ENCODE assay signal across 8 mouse cellular contexts in the genomic region with DNA sequence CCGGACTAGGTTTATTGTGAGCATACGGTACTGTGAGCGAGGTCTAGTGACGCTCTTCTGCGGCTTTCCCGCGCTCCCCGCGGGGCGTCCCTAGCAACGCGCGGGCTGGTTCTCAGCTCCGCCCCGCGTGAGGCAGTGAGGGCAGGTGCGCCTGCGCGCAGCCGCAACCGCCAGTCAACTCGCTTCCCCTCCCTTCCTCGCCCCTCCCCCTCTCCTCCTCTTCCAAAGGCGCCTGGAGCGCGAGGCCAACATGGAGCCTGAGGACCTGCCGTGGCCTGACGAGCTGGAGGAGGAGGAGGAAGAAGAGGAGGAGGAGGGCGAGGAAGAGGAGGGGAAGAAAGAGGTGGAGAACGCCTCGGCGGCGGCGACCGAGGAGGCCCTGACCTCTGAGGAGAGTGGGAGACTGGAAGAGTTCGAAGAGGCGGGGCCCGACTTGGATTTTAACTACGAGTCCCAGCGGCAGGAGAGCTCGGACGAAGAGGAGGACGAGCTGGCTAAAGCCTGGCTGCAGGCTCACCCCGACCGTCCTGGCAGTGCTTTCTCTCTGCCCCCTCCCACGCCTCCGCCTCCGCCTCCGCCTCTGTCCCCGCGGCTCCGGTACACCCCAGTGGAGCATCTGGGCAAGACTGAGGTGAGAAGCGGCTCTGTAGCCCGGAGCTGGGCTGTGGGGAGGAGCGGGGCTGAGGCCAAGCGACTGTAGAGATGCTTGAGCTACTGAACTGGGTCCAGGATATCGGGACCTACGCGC. TPM values are rescaled to one million over a fixed set of nuclear protein-coding genes. Genes with fewer than 3 reads are reported as not detected.
DNase-seq lines count a peak whose midpoint lies in the region; ATAC-seq and TF ChIP-seq lines count a peak whose summit lies in the region.

TSS of gene Alms1 (plus strand) at position 136 of the 748 bp plus-strand sequence.

- H3K4me1 ChIP-seq in embryonic facial prominence, embryonic 14.5 days (ENCODE audit: control insufficient read depth, insufficient read depth, low read length): peaks cover 17% of the 10 kb centered on the region
- H3K4me1 ChIP-seq in heart, adult 2 months (ENCODE audit: control insufficient read depth, insufficient read depth, low read length): no peaks in the 10 kb centered on the region
- H3K4me1 ChIP-seq in limb, embryonic 13.5 days: peaks cover 21% of the 10 kb centered on the region
- peaks cover 22% of the 10 kb centered on the region for H3K4me1 ChIP-seq in midbrain, embryonic 16.5 days (ENCODE audit: control insufficient read depth, insufficient read depth, low read length)

- H3K4me3 ChIP-seq in embryonic facial prominence, embryonic 14.5 days (ENCODE audit: low read depth, low read length): peak within 1 kb of the TSS; percentile 68
- H3K4me3 ChIP-seq in heart, adult 2 months: peak within 1 kb of the TSS; percentile 63
- peak within 1 kb of the TSS; percentile 93 for H3K4me3 ChIP-seq in limb, embryonic 13.5 days
- peak within 1 kb of the TSS; percentile 77 for H3K4me3 ChIP-seq in midbrain, embryonic 16.5 days (ENCODE audit: low read depth, low read length)

- H3K79me2 ChIP-seq in heart, adult 2 months (replicated peaks; ENCODE audit: control insufficient read depth, insufficient read depth, low read length): no peaks in the 10 kb centered on the region

- H3K27me3 ChIP-seq in embryonic facial prominence, embryonic 14.5 days (replicated peaks; ENCODE audit: control insufficient read depth, insufficient read depth, low read length): no peaks in the 10 kb centered on the region
- no peaks in the 10 kb centered on the region for H3K27me3 ChIP-seq in heart, adult 2 months (ENCODE audit: control insufficient read depth, insufficient read depth, low read length)
- H3K27me3 ChIP-seq in limb, embryonic 13.5 days: no peaks in the 10 kb centered on the region
- no peaks in the 10 kb centered on the region for H3K27me3 ChIP-seq in midbrain, embryonic 16.5 days (ENCODE audit: control insufficient read depth, insufficient read depth, low read depth, low read length)

- TF ChIP-seq POLR2A in heart, adult 2 months (IDR thresholded peaks at IDR 0.05; ENCODE audit: insufficient read depth, low read depth, low read length): peak; percentile 66

- DNase-seq in 3T3-L1 (ENCODE audit: low read depth, low spot score): peak; percentile 92
- DNase-seq in adrenal gland, postnatal 4 days (ENCODE audit: low spot score in 2 of 2): peak; percentile 84 to 91
- DNase-seq in embryonic facial prominence, embryonic 14.5 days (ENCODE audit: low spot score): peak; percentile 98
- DNase-seq in heart, adult 2 months: peak; percentile 92 to 94
- DNase-seq in kidney, adult 8-10 months: peak; percentile 92 to 93
- peak; percentile 86 to 96 for DNase-seq in spleen, postnatal 10 days (ENCODE audit: low spot score in 2 of 2)

- H3K9ac ChIP-seq in embryonic facial prominence, embryonic 14.5 days (ENCODE audit: low read depth, low read length): peak within 1 kb of the TSS; percentile 83
- peak within 1 kb of the TSS; percentile 60 for H3K9ac ChIP-seq in heart, adult 2 months (ENCODE audit: low read depth, low read length)
- peak within 1 kb of the TSS; percentile 90 for H3K9ac ChIP-seq in limb, embryonic 13.5 days
- H3K9ac ChIP-seq in midbrain, embryonic 16.5 days (ENCODE audit: low read depth, low read length): peak within 1 kb of the TSS; percentile 88

- WGBS in embryonic facial prominence, embryonic 14.5 days: 0% methylated on average over 50 of the region's 59 CpGs
- WGBS in heart, adult 2 months: under 1% methylated on average over 59 of the region's 59 CpGs
- WGBS in limb, embryonic 13.5 days: under 1% methylated on average over 53 of the region's 59 CpGs
- under 1% methylated on average over 50 of the region's 59 CpGs for WGBS in midbrain, embryonic 16.5 days

- H3K4me2 ChIP-seq in embryonic facial prominence, embryonic 14.5 days (ENCODE audit: low read depth, low read length): peak within 1 kb of the TSS; percentile 87
- peak within 1 kb of the TSS; percentile 79 for H3K4me2 ChIP-seq in limb, embryonic 13.5 days (replicated peaks)
- peak within 1 kb of the TSS; percentile 54 for H3K4me2 ChIP-seq in midbrain, embryonic 16.5 days (ENCODE audit: low read length)

- ATAC-seq in embryonic facial prominence, embryonic 14.5 days (ENCODE audit: low read depth): peak; percentile 97
- peak; percentile 96 for ATAC-seq in limb, embryonic 13.5 days (ENCODE audit: low FRiP score, low read depth)
- peak; percentile 97 for ATAC-seq in midbrain, embryonic 16.5 days

- H3K9me3 ChIP-seq in embryonic facial prominence, embryonic 14.5 days (ENCODE audit: control insufficient read depth, low read length): no peaks in the 10 kb centered on the region
- H3K9me3 ChIP-seq in limb, embryonic 13.5 days: no peaks in the 10 kb centered on the region
- no peaks in the 10 kb centered on the region for H3K9me3 ChIP-seq in midbrain, embryonic 16.5 days (replicated peaks; ENCODE audit: control insufficient read depth, low read length, poor library complexity, severe bottlenecking)

- peak within 1 kb of the TSS; percentile 83 for H3K27ac ChIP-seq in embryonic facial prominence, embryonic 14.5 days (replicated peaks; ENCODE audit: low read depth, low read length)
- peak within 1 kb of the TSS; percentile 56 for H3K27ac ChIP-seq in heart, adult 2 months
- peak within 1 kb of the TSS; percentile 86 for H3K27ac ChIP-seq in limb, embryonic 13.5 days
- H3K27ac ChIP-seq in midbrain, embryonic 16.5 days (ENCODE audit: low read length): peak within 1 kb of the TSS; percentile 86

- intact Hi-C loops in heart, adult 2 months (cut with DNase I): loop anchor here (5.0 kb wide), 2 partner anchors 130 to 320 kb away; no protein-coding TSS in a partner anchor

- no peaks in the 10 kb centered on the region for H3K36me3 ChIP-seq in embryonic facial prominence, embryonic 14.5 days (ENCODE audit: control insufficient read depth, insufficient read depth, low read length)
- no peaks in the 10 kb centered on the region for H3K36me3 ChIP-seq in heart, adult 2 months (ENCODE audit: control insufficient read depth, insufficient read depth, low read length)
- H3K36me3 ChIP-seq in limb, embryonic 13.5 days: no peaks in the 10 kb centered on the region
- H3K36me3 ChIP-seq in midbrain, embryonic 16.5 days (ENCODE audit: control insufficient read depth, insufficient read depth, low read length): no peaks in the 10 kb centered on the region

- no peak for TF ChIP-seq CTCF in heart, adult 2 months (IDR thresholded peaks at IDR 0.05)

- 0 out of 2 replicates have a peak, but pooled peaks have one; percentile 27 for TF ChIP-seq EP300 in heart, adult 2 months (IDR thresholded peaks at IDR 0.05; ENCODE audit: insufficient read depth, low read depth, low read length)

RNA-seq across cellular contexts. Expression of gene Alms1, which starts in this region (rescaled TPM):
- 10 to 100 TPM; 13.3 to 13.9 TPM for total RNA-seq in adrenal gland, postnatal 4 days (2021)
- polyA plus RNA-seq in embryonic facial prominence, embryonic 14.5 days (2014; fragmentation: Nextera tagmentation; extraction: Ambion mirVana): 5.1 and 5.3 TPM in 2 replicates
- total RNA-seq in heart, adult 2 months (2021): 1 to 10 TPM; 1.8 to 2.0 TPM
- 0.51 and 0.64 TPM in 2 replicates for polyA plus RNA-seq in heart, adult 2 months (2012; rRNA removed)
- 6.2 and 6.6 TPM in 2 replicates for polyA plus RNA-seq in limb, embryonic 13.5 days (2015; fragmentation: Nextera tagmentation; extraction: Ambion mirVana)
- polyA plus RNA-seq in midbrain, embryonic 16.5 days (2015; fragmentation: Nextera tagmentation; extraction: Ambion mirVana): 4.5 and 5.0 TPM in 2 replicates

Comparison
In these comparisons a context has a peak if more than half of its experiments do, and no peak if none do; other contexts are left out.
1. Peak in every context shown above with its lines: DNase-seq, ATAC-seq, H3K4me3 ChIP-seq and H3K27ac ChIP-seq.
2. RNA of gene Alms1 (total RNA-seq): 13.3 to 13.9 TPM in adrenal gland, postnatal 4 days; 1.8 to 2.0 TPM in heart, adult 2 months; every median in the first group is over 4 times any median in the second.